Mouse (Mus musculus) forebrain, embryonic 12.5 days (tissue): Measurements from ENCODE around the gene Ess2. TPM values are rescaled to one million over a fixed set of nuclear protein-coding genes. Genes with fewer than 3 reads are reported as not detected.

Experiments used
- ATAC-seq: fragments of 200-750 bp; cut with Nextera tagmentation; 2 replicates; pipeline ENCODE4 v1.8.0; 2017; ENCODE audit warnings: moderate TSS enrichment; ENCODE audit not compliant: low FRiP score
- H3K27ac ChIP-seq: fragments of 300-500 bp; sonication (generic); 2 replicates; pipeline ENCODE4 v1.5.1; 2016; ENCODE audit warnings: mild to moderate bottlenecking
- H3K27me3 ChIP-seq: fragments of 300-500 bp; sonication (generic); 2 replicates; pipeline ENCODE4 v1.6.1; 2016; ENCODE audit warnings: mild to moderate bottlenecking
- H3K36me3 ChIP-seq: fragments of 300-500 bp; sonication (generic); replicated peaks from 2 replicates; pipeline ENCODE4 v1.6.1; 2016; ENCODE audit warnings: mild to moderate bottlenecking
- H3K4me1 ChIP-seq: fragments of 300-500 bp; sonication (generic); 2 replicates; pipeline ENCODE4 v1.6.1; 2016
- H3K4me2 ChIP-seq: fragments of 300-500 bp; sonication (generic); 2 replicates; pipeline ENCODE4 v1.6.1; 2016; ENCODE audit warnings: mild to moderate bottlenecking, moderate library complexity
- H3K4me3 ChIP-seq: fragments of 300-500 bp; sonication (generic); replicated peaks from 2 replicates; pipeline ENCODE4 v1.5.1; 2016; ENCODE audit warnings: mild to moderate bottlenecking
- H3K9ac ChIP-seq: fragments of 300-500 bp; sonication (generic); 2 replicates; pipeline ENCODE4 v1.6.1; 2016; ENCODE audit warnings: mild to moderate bottlenecking
- H3K9me3 ChIP-seq: fragments of 300-500 bp; sonication (generic); 2 replicates; pipeline ENCODE4 v1.6.1; 2016
- WGBS: fragments of 180-500 bp; shearing (Covaris S2); methylation state at CpG from one replicate; pipeline ENCODE4 v1.1.7; 2016; 5-methylcytosine and 5-hydroxymethylcytosine counted together
- polyA plus RNA-seq: library from polyadenylated mRNA; unstranded; fragments of >200 nt; fragmentation: Nextera tagmentation; extraction: Ambion mirVana; gene quantifications from 2 replicates; pipeline ENCODE4 v1.2.1, GENCODE M21; 2016

Gene Ess2
- polyA plus RNA-seq, 1 experiment from 2014 or later, result 54.2 TPM

GRCm38 (mm10) chr16:17876096-17876495, 35.1 kb downstream of the Ess2 start:
- 96% methylated on average over 1 of the region's 1 CpGs for WGBS
- Histone ChIP-seq H3K36me3 (peaks cover 30% of the 10 kb centered on the region), H3K9me3 (no peaks in the 10 kb centered on the region), H3K4me1 (peaks cover 6% of the 10 kb centered on the region; the same call in 1 of the 2 replicates), H3K27ac (no peak overlapping the region), H3K4me3 (no peak overlapping the region), H3K9ac (no peak overlapping the region), H3K4me2 (no peak overlapping the region), H3K27me3 (no peaks in the 10 kb centered on the region)
- ATAC-seq, result no peak

- no peak overlapping the region for H3K4me2 ChIP-seq
- no peak for ATAC-seq
- no peak overlapping the region for H3K9ac ChIP-seq
- H3K9me3 ChIP-seq, result no peaks in the 10 kb centered on the region
- H3K4me1 ChIP-seq, result peaks cover 6% of the 10 kb centered on the region; the same call in 1 of the 2 replicates
- H3K36me3 ChIP-seq, result peaks cover 37% of the 10 kb centered on the region
- WGBS, result 94% methylated on average over 4 of the region's 4 CpGs
- H3K27ac ChIP-seq, result no peak overlapping the region
- H3K27me3 ChIP-seq, result no peaks in the 10 kb centered on the region
- no peak overlapping the region for H3K4me3 ChIP-seq
Observed at GRCm38 (mm10) chr16:17875174-17875573, 36.0 kb downstream of the Ess2 start.

- Histone ChIP-seq H3K9me3 (no peaks in the 10 kb centered on the region), H3K9ac (no peak overlapping the region), H3K27me3 (no peaks in the 10 kb centered on the region), H3K4me1 (peaks cover 6% of the 10 kb centered on the region; the same call in 1 of the 2 replicates), H3K4me2 (no peak overlapping the region), H3K27ac (no peak overlapping the region; the same call in 1 of the 2 replicates), H3K4me3 (no peak overlapping the region), H3K36me3 (peaks cover 45% of the 10 kb centered on the region)
- 78% methylated on average over 4 of the region's 4 CpGs for WGBS
- no peak for ATAC-seq
Observed at GRCm38 (mm10) chr16:17872995-17873394, 38.2 kb downstream of the Ess2 start.

GRCm38 (mm10) chr16:17871248-17871647, 39.9 kb downstream of the Ess2 start:
- Histone ChIP-seq H3K36me3 (peaks cover 51% of the 10 kb centered on the region), H3K9me3 (no peaks in the 10 kb centered on the region)
- WGBS, result 92% methylated on average over 5 of the region's 5 CpGs

GRCm38 (mm10) chr16:17865770-17866169, 45.4 kb downstream of the Ess2 start:
- Histone ChIP-seq H3K4me1 (peaks cover 6% of the 10 kb centered on the region; the same call in 1 of the 2 replicates), H3K4me2 (no peak overlapping the region), H3K9me3 (no peaks in the 10 kb centered on the region), H3K27me3 (no peaks in the 10 kb centered on the region), H3K4me3 (no peak overlapping the region), H3K9ac (no peak overlapping the region), H3K36me3 (peaks cover 62% of the 10 kb centered on the region), H3K27ac (no peak overlapping the region)
- no peak for ATAC-seq
- WGBS, result 70% methylated on average over 6 of the region's 6 CpGs

More at GRCm38 (mm10) chr16:17871248-17871647, 39.9 kb downstream of the Ess2 start:
- no peak overlapping the region for H3K4me3 ChIP-seq
- ATAC-seq, result no peak
- H3K27ac ChIP-seq, result no peak overlapping the region
- no peak overlapping the region for H3K9ac ChIP-seq
- no peaks in the 10 kb centered on the region for H3K27me3 ChIP-seq
- H3K4me2 ChIP-seq, result no peak overlapping the region
- peaks cover 6% of the 10 kb centered on the region; the same call in 1 of the 2 replicates for H3K4me1 ChIP-seq

GRCm38 (mm10) chr16:17865293-17865692, 45.9 kb downstream of the Ess2 start:
- peaks cover 59% of the 10 kb centered on the region for H3K36me3 ChIP-seq
- H3K4me1 ChIP-seq, result peaks cover 6% of the 10 kb centered on the region; the same call in 1 of the 2 replicates
- no peak for ATAC-seq
- H3K27ac ChIP-seq, result no peak overlapping the region
- no peak overlapping the region for H3K9ac ChIP-seq
- no peak overlapping the region for H3K4me2 ChIP-seq
- WGBS, result 96% methylated on average over 2 of the region's 2 CpGs
- H3K4me3 ChIP-seq, result no peak overlapping the region
- H3K9me3 ChIP-seq, result no peaks in the 10 kb centered on the region
- no peaks in the 10 kb centered on the region for H3K27me3 ChIP-seq

GRCm38 (mm10) chr16:17858592-17858991, 52.6 kb downstream of the Ess2 start:
- H3K9ac ChIP-seq, result no peak overlapping the region
- no peak overlapping the region for H3K27ac ChIP-seq
- H3K4me1 ChIP-seq, result peaks cover 6% of the 10 kb centered on the region; the same call in 1 of the 2 replicates
- no peak overlapping the region for H3K4me2 ChIP-seq
- peaks cover 83% of the 10 kb centered on the region for H3K36me3 ChIP-seq
- H3K9me3 ChIP-seq, result no peaks in the 10 kb centered on the region
- no peak overlapping the region for H3K4me3 ChIP-seq
- no peaks in the 10 kb centered on the region for H3K27me3 ChIP-seq
- no peak for ATAC-seq

GRCm38 (mm10) chr16:17857157-17857556, 54.0 kb downstream of the Ess2 start:
- no peak overlapping the region for H3K4me3 ChIP-seq
- H3K9me3 ChIP-seq, result no peaks in the 10 kb centered on the region
- 96% methylated on average over 7 of the region's 7 CpGs for WGBS

GRCm38 (mm10) chr16:17853263-17853662, 57.9 kb downstream of the Ess2 start:
- Histone ChIP-seq H3K4me1 (0 out of 2 replicates have a peak, but pooled peaks cover 2% of the 10 kb centered on the region), H3K9me3 (no peaks in the 10 kb centered on the region), H3K4me3 (no peak overlapping the region), H3K9ac (no peak overlapping the region), H3K4me2 (no peak overlapping the region), H3K27ac (no peak overlapping the region), H3K27me3 (no peaks in the 10 kb centered on the region), H3K36me3 (peaks cover 91% of the 10 kb centered on the region)
- 91% methylated on average over 2 of the region's 2 CpGs for WGBS
- no peak for ATAC-seq

More at GRCm38 (mm10) chr16:17857157-17857556, 54.0 kb downstream of the Ess2 start:
- Histone ChIP-seq H3K4me2 (no peak overlapping the region), H3K27me3 (no peaks in the 10 kb centered on the region), H3K4me1 (peaks cover 5% of the 10 kb centered on the region; the same call in 1 of the 2 replicates), H3K27ac (no peak overlapping the region), H3K36me3 (peaks cover 86% of the 10 kb centered on the region), H3K9ac (no peak overlapping the region)
- no peak for ATAC-seq

- 97% methylated on average over 1 of the region's 1 CpGs for WGBS
- H3K9me3 ChIP-seq, result no peaks in the 10 kb centered on the region
- no peak overlapping the region for H3K27ac ChIP-seq
- peaks cover 89% of the 10 kb centered on the region for H3K36me3 ChIP-seq
- H3K4me2 ChIP-seq, result no peak overlapping the region
- no peak overlapping the region for H3K9ac ChIP-seq
- no peak for ATAC-seq
- 0 out of 2 replicates have a peak, but pooled peaks cover 2% of the 10 kb centered on the region for H3K4me1 ChIP-seq
- H3K27me3 ChIP-seq, result no peaks in the 10 kb centered on the region
- H3K4me3 ChIP-seq, result no peak overlapping the region
Observed at GRCm38 (mm10) chr16:17851860-17852259, 59.3 kb downstream of the Ess2 start.

GRCm38 (mm10) chr16:17851331-17851730, 59.8 kb downstream of the Ess2 start:
- H3K27ac ChIP-seq, result no peak overlapping the region
- no peak overlapping the region for H3K4me3 ChIP-seq
- no peak for ATAC-seq
- no peak overlapping the region for H3K4me2 ChIP-seq
- H3K9me3 ChIP-seq, result no peaks in the 10 kb centered on the region
- WGBS, result 97% methylated on average over 5 of the region's 5 CpGs
- no peak overlapping the region for H3K9ac ChIP-seq
- H3K36me3 ChIP-seq, result peaks cover 89% of the 10 kb centered on the region
- H3K27me3 ChIP-seq, result no peaks in the 10 kb centered on the region
- 0 out of 2 replicates have a peak, but pooled peaks cover 2% of the 10 kb centered on the region for H3K4me1 ChIP-seq
